Mouse (Mus musculus) neural tube, embryonic 15.5 days (tissue): Measurements from ENCODE around the gene Ttbk1. TPM values are rescaled to one million over a fixed set of nuclear protein-coding genes. Genes with fewer than 3 reads are reported as not detected.
A peak's percentile ranks its signal among the peaks of the same experiment; 100 is the strongest.
"Not testable (repeated sequence)": the region's sequence is repeated elsewhere in the genome, so short reads cannot be mapped to it uniquely, and the experiment has no call there.

Experiments used
- ATAC-seq: fragments of 200-750 bp; cut with Nextera tagmentation; 2 replicates; pipeline ENCODE4 v1.8.0; 2017; ENCODE audit warnings: mild to moderate bottlenecking, moderate TSS enrichment, moderate library complexity; ENCODE audit not compliant: low FRiP score
- H3K27ac ChIP-seq: fragments of 300-500 bp; sonication (generic); replicated peaks from 2 replicates; pipeline ENCODE4 v1.5.1; 2015; ENCODE audit warnings: mild to moderate bottlenecking, inconsistent platforms
- H3K27me3 ChIP-seq: fragments of 300-500 bp; sonication (generic); replicated peaks from 2 replicates; pipeline ENCODE4 v1.6.1; 2015; ENCODE audit warnings: inconsistent platforms
- H3K36me3 ChIP-seq: fragments of 300-500 bp; sonication (generic); 2 replicates; pipeline ENCODE4 v1.6.1; 2015; ENCODE audit warnings: inconsistent platforms
- H3K4me1 ChIP-seq: fragments of 300-500 bp; sonication (generic); 2 replicates; pipeline ENCODE4 v1.6.1; 2015; ENCODE audit warnings: inconsistent platforms
- H3K4me2 ChIP-seq: fragments of 300-500 bp; sonication (generic); 2 replicates; pipeline ENCODE4 v1.6.1; 2015; ENCODE audit warnings: inconsistent platforms, mild to moderate bottlenecking, moderate library complexity
- H3K4me3 ChIP-seq: fragments of 300-500 bp; sonication (generic); replicated peaks from 2 replicates; pipeline ENCODE4 v1.5.1; 2015; ENCODE audit warnings: mild to moderate bottlenecking, inconsistent platforms
- H3K9ac ChIP-seq: fragments of 300-500 bp; sonication (generic); replicated peaks from 2 replicates; pipeline ENCODE4 v1.6.1; 2015; ENCODE audit warnings: mild to moderate bottlenecking, inconsistent platforms
- H3K9me3 ChIP-seq: fragments of 300-500 bp; sonication (generic); replicated peaks from 2 replicates; pipeline ENCODE4 v1.6.1; 2016; ENCODE audit warnings: inconsistent platforms
- WGBS: fragments of 180-500 bp; shearing (Covaris S2); methylation state at CpG from one replicate; pipeline ENCODE4 v1.1.7; 2015; ENCODE audit warnings: mixed read lengths; 5-methylcytosine and 5-hydroxymethylcytosine counted together
- polyA plus RNA-seq: library from polyadenylated mRNA; unstranded; fragments of >200 nt; fragmentation: Nextera tagmentation; extraction: Ambion mirVana; gene quantifications from 2 replicates; pipeline ENCODE4 v1.2.1, GENCODE M21; 2015

Gene Ttbk1
- polyA plus RNA-seq, 1 experiment from 2014 or later = 7.8 TPM

DNA sequence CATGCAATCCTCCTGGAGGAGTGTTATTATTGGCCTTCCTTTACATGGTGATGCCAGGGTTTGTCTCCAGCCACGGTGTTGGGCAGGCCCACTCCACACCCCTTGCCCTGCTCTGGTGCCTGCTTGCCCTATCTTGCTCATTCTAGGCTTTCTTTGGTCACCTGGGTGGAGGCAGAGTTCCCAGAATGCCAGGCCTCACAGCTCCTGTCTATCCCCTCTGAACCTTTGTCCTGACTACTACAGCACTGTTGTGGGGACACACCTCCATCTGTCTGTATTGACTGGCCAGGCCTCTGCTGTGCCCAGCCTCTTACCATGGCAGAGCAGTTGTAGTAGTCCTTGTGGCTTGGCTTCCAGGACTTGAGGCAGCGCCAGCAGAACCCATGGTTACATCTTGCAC lies 15.3 kb upstream of the Ttbk1 start:
- no peak overlapping the region for H3K9ac ChIP-seq
- ATAC-seq = no peak
- 88% methylated on average over 2 of the region's 2 CpGs for WGBS
- H3K27me3 ChIP-seq = no peaks in the 10 kb centered on the region
- no peaks in the 10 kb centered on the region for H3K9me3 ChIP-seq
- H3K27ac ChIP-seq = no peak overlapping the region
- H3K36me3 ChIP-seq = peaks cover 40% of the 10 kb centered on the region
- H3K4me2 ChIP-seq = no peak overlapping the region
- no peak overlapping the region for H3K4me3 ChIP-seq
- no peaks in the 10 kb centered on the region for H3K4me1 ChIP-seq

DNA sequence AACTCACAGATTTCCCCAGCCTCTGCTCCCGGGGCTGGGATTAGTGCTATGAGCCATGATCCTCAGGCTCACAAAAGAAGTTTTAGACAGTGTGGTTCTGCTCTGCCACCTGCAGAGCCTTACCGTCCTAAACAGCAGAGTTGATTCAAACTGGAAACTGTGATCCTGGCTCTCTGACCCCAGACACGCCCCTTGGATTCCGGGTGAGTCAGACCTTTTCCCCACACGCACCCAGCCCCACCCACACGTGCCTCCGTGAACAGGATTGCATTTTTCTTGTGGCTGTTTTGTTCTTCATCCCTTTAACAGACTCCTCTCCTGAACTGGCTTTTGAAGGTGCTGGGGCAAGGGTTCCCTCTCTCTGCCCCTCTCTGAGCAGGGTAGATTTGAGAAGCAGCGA lies 10.5 kb upstream of the Ttbk1 start:
- Histone ChIP-seq H3K9me3 (no peaks in the 10 kb centered on the region), H3K36me3 (peaks cover 19% of the 10 kb centered on the region; the same call in 1 of the 2 replicates), H3K9ac (no peak overlapping the region), H3K4me1 (peaks cover 7% of the 10 kb centered on the region), H3K27ac (no peak overlapping the region), H3K27me3 (peaks cover 7% of the 10 kb centered on the region; the same call in 1 of the 2 replicates), H3K4me3 (no peak overlapping the region), H3K4me2 (no peak overlapping the region)
- 73% methylated on average over 8 of the region's 8 CpGs for WGBS
- no peak for ATAC-seq

DNA sequence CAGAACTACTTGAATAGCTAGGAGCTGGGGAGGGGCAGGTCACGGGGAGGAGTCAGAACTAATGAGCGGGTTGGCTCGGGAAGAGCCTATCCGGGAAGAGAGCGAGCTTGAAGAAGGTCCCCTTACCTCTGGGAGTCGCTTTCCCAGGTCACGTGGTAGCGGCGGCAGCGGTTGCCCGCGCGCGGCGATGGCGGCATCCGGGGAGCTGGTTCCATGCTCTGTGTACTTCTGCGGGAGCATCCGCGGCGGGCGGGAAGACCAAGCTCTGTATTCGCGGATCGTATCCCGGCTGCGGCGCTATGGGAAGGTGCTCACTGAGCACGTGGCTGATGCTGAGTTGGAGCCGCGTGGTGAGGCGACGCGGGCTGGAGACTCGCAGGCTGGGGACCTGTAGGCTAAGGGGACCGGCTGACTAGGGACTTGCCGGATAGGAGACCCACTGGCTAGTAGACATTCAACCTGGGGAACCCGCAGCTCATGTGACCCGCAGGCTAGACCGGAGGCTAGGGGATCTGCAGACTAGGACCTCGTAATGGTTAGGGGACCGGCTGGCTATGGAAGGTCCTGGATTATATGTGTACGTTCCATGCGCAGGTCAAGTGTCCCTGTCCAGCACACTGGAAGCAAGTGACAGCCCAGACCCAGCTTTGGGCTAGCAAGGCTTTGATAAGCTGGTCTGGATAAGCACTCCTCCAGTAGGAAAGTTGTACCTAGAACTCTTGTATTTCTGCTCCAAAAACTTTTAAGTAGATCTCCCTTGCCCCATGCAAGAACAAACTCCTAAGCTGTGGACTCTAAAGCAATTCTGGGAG lies 9.4 kb upstream of the Ttbk1 start, which contains the start of gene Dnph1:
Gene Dnph1, plus strand, starts transcription at position 89 of the 812 bp plus-strand sequence.
- WGBS = under 1% methylated on average over 44 of the region's 44 CpGs
- peak; percentile 94 for ATAC-seq
- peaks cover 10% of the 10 kb centered on the region; the same call in 1 of the 2 replicates for H3K27me3 ChIP-seq
- peaks cover 16% of the 10 kb centered on the region; the same call in 1 of the 2 replicates for H3K36me3 ChIP-seq
- H3K4me1 ChIP-seq = peaks cover 7% of the 10 kb centered on the region
- peak within 1 kb of the TSS; percentile 71 for H3K4me2 ChIP-seq
- no peaks in the 10 kb centered on the region for H3K9me3 ChIP-seq
- H3K27ac ChIP-seq = no peak within 1 kb of the TSS
- peak within 1 kb of the TSS; percentile 57 for H3K4me3 ChIP-seq
- H3K9ac ChIP-seq = peak within 1 kb of the TSS; percentile 62

DNA sequence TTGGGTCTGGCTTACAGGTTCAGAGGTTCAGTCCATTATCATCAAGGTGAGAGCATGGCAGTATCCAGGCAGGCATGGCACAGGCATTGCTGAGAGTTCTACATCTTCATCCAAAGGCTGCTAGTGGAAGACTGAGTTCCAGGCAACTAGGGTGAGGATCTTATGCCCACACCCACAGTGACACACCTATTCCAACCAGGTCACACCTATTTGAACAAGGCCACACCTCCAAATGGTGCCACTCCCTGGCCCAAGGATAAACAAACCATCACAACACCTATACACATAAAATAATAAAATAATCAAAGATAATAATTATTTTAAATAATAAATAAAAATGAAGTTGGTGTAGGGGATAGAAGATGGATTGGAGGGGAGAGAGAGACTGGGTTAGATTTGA lies 8.6 kb upstream of the Ttbk1 start:
- not testable (repeated sequence) for ATAC-seq, H3K9ac ChIP-seq, H3K4me1 ChIP-seq, H3K27ac ChIP-seq, H3K27me3 ChIP-seq, H3K4me3 ChIP-seq, H3K9me3 ChIP-seq
- H3K4me2 ChIP-seq = peak overlapping the region; percentile 71
- H3K36me3 ChIP-seq = 0 out of 2 replicates have a peak, but pooled peaks cover 13% of the 10 kb centered on the region

DNA sequence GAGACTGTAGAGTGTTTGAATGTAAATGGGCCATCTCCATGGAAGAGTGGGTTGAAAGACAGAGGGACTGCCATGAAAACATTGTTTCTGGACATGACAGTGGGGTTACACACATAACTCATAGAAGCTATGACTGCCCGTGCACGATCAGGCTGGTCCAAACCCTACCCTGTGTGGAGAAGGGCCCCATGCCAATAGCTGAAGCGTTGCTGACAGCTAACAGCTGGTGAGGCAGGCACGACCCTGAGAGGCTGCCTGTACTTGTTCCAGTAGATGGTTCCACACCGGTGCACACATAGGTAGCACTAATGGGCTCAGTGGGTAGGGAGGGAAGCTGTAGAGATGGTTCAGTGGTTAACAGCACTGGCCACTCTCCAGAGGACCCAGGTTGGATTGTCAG lies 8.0 kb upstream of the Ttbk1 start:
- peaks cover 10% of the 10 kb centered on the region; the same call in 1 of the 2 replicates for H3K27me3 ChIP-seq
- H3K9me3 ChIP-seq = no peaks in the 10 kb centered on the region
- WGBS = 76% methylated on average over 5 of the region's 5 CpGs
- ATAC-seq = no peak
- H3K9ac ChIP-seq = no peak overlapping the region
- H3K27ac ChIP-seq = no peak overlapping the region
- H3K36me3 ChIP-seq = 0 out of 2 replicates have a peak, but pooled peaks cover 12% of the 10 kb centered on the region
- peaks cover 7% of the 10 kb centered on the region for H3K4me1 ChIP-seq
- no peak overlapping the region for H3K4me3 ChIP-seq
- no peak overlapping the region for H3K4me2 ChIP-seq

DNA sequence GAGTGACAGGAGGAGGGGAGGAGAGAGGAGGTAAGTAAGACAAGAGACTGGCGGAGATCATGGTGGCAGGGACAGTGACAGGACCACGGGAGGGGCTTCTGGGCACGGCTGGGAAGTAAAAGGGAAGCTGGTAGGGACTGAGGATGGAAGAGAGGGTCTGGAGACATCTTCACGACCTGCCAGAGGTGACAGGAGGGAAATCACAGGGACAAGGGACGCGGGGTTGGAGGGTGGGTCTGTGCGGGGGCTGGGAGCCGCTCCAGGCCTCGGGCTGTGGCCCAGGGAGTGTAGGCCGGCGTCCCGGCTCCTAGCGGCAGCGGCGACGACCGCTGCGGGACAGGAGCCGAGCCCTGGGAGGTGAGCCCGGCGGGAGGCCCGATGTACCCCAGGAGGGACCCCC lies 480 bp downstream of the Ttbk1 start:
- no peaks in the 10 kb centered on the region for H3K36me3 ChIP-seq
- ATAC-seq = peak; percentile 52
- H3K4me1 ChIP-seq = peaks cover 51% of the 10 kb centered on the region
- under 1% methylated on average over 20 of the region's 22 CpGs for WGBS
- H3K9ac ChIP-seq = peak overlapping the region; percentile 88
- H3K27ac ChIP-seq = peak overlapping the region; percentile 79
- no peaks in the 10 kb centered on the region for H3K9me3 ChIP-seq
- H3K4me2 ChIP-seq = peak overlapping the region; percentile 75
- peaks cover 13% of the 10 kb centered on the region; the same call in 1 of the 2 replicates for H3K27me3 ChIP-seq
- H3K4me3 ChIP-seq = peak overlapping the region; percentile 65

DNA sequence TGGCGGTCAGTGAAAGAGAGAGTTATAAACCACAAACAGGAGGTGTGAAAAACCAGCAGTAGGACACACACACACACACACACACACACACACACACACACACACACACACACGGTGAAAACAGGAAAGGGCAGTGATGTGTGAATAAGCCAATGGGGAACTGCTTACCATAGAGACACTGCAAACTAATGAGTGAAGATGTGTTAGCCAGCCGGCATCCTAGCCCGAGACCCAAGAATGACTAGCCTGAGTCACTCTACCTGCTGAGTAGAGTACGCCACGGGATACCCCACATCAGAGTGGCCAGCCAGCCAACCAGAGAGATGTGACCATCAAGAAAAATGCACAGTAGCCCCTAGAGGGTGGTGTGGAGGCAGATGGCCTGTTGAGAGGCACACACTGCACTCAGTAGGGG lies 3.0 kb downstream of the Ttbk1 start:
- WGBS = 10% methylated on average over 6 of the region's 6 CpGs
- peak overlapping the region; percentile 79 for H3K4me2 ChIP-seq
- H3K27me3 ChIP-seq = peaks cover 9% of the 10 kb centered on the region; the same call in 1 of the 2 replicates
- H3K36me3 ChIP-seq = peaks cover 11% of the 10 kb centered on the region
- H3K4me3 ChIP-seq = peak overlapping the region; percentile 36
- no peak for ATAC-seq
- H3K4me1 ChIP-seq = peaks cover 51% of the 10 kb centered on the region
- H3K9me3 ChIP-seq = no peaks in the 10 kb centered on the region
- no peak overlapping the region for H3K27ac ChIP-seq
- H3K9ac ChIP-seq = peak overlapping the region; percentile 45

DNA sequence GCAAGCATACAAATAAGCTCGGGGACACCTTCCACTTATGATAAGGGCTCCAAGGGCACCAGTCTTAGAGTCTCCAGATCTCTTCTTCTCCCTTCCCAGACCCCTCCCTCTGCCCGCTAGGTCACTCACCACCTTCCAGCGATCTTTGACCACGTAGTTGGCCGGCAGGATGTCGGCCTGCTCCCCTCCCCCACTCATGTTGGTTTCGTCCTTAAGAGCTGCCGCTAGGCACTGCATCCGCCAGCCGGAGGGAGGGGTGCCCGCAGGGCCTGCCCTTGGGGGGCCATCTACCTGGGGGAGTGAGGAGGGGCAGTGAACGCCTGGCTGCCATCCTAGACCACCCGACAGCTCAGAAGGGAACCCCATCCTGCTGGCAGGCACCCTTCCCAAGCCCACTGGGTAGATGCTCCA lies 3.4 kb downstream of the Ttbk1 start:
- Histone ChIP-seq H3K9ac (peak overlapping the region; percentile 45), H3K4me3 (peak overlapping the region; percentile 36), H3K9me3 (no peaks in the 10 kb centered on the region), H3K4me1 (peaks cover 51% of the 10 kb centered on the region), H3K36me3 (peaks cover 15% of the 10 kb centered on the region), H3K4me2 (peak overlapping the region; percentile 79), H3K27me3 (peaks cover 6% of the 10 kb centered on the region; the same call in 1 of the 2 replicates), H3K27ac (peak overlapping the region; percentile 37; the same call in 1 of the 2 replicates)
- ATAC-seq = no peak
- 1% methylated on average over 13 of the region's 13 CpGs for WGBS

DNA sequence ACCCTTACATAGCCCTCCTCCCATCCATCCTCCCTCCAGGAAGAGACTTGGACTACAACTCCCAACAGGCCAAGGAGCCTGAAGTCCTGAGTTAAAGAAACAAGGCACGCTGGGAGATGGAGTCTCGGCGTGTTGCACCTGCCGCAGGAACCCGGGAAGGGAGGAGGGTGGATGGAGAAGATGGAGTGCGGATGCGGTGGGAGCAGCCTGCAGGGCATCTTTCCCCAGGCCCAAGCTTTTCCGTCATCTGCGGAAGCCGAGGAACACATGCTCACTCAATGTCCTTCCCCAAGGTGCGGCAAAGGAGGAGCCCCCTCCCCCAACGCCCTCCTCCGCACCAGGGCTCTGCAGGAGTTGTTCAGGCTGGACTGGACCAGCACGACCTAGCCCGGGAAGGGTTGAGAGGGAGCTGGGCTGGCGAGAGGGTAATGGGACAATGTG lies 3.9 kb downstream of the Ttbk1 start:
- Histone ChIP-seq H3K36me3 (peaks cover 20% of the 10 kb centered on the region), H3K4me3 (peak overlapping the region; percentile 36), H3K9me3 (no peaks in the 10 kb centered on the region), H3K27me3 (peaks cover 4% of the 10 kb centered on the region; the same call in 1 of the 2 replicates), H3K9ac (peak overlapping the region; percentile 45), H3K4me1 (peaks cover 51% of the 10 kb centered on the region), H3K27ac (peak overlapping the region; percentile 37), H3K4me2 (peak overlapping the region; percentile 79)
- WGBS = 3% methylated on average over 16 of the region's 16 CpGs
- 0 out of 2 replicates have a peak, but pooled peaks have one; percentile 16 for ATAC-seq

DNA sequence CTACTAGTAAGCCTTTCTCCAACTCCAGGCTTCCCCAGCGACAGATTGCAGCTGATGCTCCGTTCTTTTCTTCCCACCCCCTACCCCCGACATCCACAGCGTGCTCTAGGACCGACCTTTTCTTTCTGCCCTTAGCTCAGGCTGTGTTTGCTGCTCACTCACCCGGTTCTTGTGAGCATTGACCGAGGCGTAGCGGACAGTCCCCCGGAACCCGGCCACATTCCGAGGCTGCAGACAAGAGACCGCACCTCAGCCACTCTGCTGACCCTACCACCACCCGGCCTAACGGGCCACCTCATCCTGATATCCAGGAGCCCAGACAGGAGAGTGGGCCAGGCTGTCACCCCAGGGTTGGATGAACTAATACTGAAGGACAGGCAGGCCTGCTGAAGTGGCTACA lies 10.2 kb downstream of the Ttbk1 start:
- no peaks in the 10 kb centered on the region for H3K9me3 ChIP-seq
- H3K27me3 ChIP-seq = no peaks in the 10 kb centered on the region
- H3K27ac ChIP-seq = no peak overlapping the region
- no peak overlapping the region for H3K9ac ChIP-seq
- H3K36me3 ChIP-seq = peaks cover 74% of the 10 kb centered on the region
- H3K4me3 ChIP-seq = no peak overlapping the region
- 89% methylated on average over 15 of the region's 15 CpGs for WGBS
- H3K4me1 ChIP-seq = no peaks in the 10 kb centered on the region
- H3K4me2 ChIP-seq = no peak overlapping the region
- no peak for ATAC-seq

DNA sequence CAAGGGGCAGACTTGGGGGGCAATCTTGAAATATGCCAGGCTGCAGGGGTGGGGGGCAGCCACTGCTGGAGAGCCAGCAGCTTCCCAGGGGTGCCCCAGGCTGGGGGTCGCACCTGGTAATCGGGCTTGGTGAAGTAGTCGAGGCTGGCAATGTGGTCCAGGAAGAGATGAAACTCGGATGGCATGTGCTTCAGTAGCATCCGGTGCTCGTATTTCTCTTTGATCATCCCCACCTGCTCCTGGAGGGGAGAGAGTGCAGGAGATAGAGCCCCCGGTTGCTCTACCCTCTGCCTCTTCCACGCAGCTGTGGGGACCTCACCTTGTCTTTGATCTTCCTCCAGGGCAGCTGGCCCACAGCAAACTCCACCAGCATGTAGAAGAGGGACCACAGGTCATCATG lies 10.9 kb downstream of the Ttbk1 start:
- H3K36me3 ChIP-seq = peaks cover 81% of the 10 kb centered on the region
- H3K9me3 ChIP-seq = no peaks in the 10 kb centered on the region

DNA sequence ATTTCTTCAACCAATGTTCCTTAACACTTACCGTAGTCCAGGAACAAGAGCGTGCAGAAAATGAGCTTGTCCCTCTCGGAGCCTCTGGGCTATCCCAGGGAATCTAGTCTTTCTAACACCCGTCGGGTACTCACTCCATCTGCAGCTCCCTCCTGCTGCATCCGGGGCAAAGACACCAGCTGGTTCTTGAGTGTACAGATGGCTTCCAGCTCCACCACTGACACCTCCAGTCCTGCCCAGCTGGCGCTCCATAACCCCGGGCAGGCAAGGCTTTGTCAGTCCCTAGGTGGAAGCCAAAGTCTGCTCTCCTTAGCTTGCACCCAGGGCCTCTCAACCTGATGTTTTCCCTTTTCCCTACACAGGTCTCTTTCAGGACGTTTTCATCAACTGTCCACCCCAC lies 19.6 kb downstream of the Ttbk1 start:
- Histone ChIP-seq H3K4me2 (no peak overlapping the region), H3K27me3 (no peaks in the 10 kb centered on the region), H3K9me3 (no peaks in the 10 kb centered on the region), H3K36me3 (peaks cover 71% of the 10 kb centered on the region), H3K4me3 (no peak overlapping the region), H3K4me1 (no peaks in the 10 kb centered on the region), H3K9ac (no peak overlapping the region), H3K27ac (no peak overlapping the region)
- 72% methylated on average over 9 of the region's 9 CpGs for WGBS
- ATAC-seq = no peak

More for the DNA sequence above, 10.9 kb downstream of the Ttbk1 start:
- ATAC-seq = no peak
- 83% methylated on average over 8 of the region's 8 CpGs for WGBS
- Histone ChIP-seq H3K4me3 (no peak overlapping the region), H3K27me3 (no peaks in the 10 kb centered on the region), H3K4me2 (no peak overlapping the region), H3K4me1 (no peaks in the 10 kb centered on the region), H3K27ac (no peak overlapping the region), H3K9ac (no peak overlapping the region)
